Mouse (Mus musculus): ENCODE measurements around the gene Olfr764-ps1. TPM values are rescaled to one million over a fixed set of nuclear protein-coding genes. Genes with fewer than 3 reads are reported as not detected.
A peak's percentile ranks its signal among the peaks of the same experiment; 100 is the strongest.
"Not testable (repeated sequence)": the region's sequence is repeated elsewhere in the genome, so short reads cannot be mapped to it uniquely, and the experiment has no call there.

The Olfr764-ps1 gene
- not detected in 2 replicates for total RNA-seq (2014; rRNA removed)
- not detected in 2 replicates for polyA plus RNA-seq (2015; fragmentation: Nextera tagmentation; extraction: Ambion mirVana)

DNA sequence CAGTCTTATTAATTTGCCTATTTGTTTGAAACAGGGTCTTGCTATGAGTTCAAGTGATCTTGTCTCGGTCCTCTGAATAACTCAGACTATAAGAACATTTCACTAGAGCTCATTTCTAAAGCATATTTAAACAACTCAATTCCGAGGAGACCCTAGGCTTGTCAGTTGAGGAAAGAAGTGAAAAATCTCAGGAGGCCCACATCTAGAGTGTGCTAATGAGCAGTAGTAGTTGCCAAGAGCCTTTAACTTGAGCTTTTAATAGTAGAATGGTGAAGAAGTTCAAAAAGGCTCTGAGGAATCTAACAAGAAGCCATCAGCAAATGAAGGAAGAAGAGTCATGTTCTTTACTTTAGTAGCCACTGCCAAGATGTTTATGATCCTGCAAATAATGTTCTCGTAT lies at the start of gene Olfr764-ps1:
TSS of gene Olfr764-ps1 (minus strand) at position 101 of the 400 bp plus-strand sequence.
- Histone ChIP-seq H3K27ac (ENCODE audit: low read depth, low read length) (no peak within 1 kb of the TSS), H3K9ac (replicated peaks; ENCODE audit: low read length, poor library complexity, severe bottlenecking) (no peak within 1 kb of the TSS), H3K4me3 (ENCODE audit: low read depth, low read length) (no peak within 1 kb of the TSS), H3K36me3 (ENCODE audit: insufficient read depth, low read length) (no peaks in the 10 kb centered on the region), H3K4me2 (ENCODE audit: low read depth, low read length, poor library complexity, severe bottlenecking) (no peak within 1 kb of the TSS), H3K27me3 (ENCODE audit: insufficient read depth, low read length) (no peaks in the 10 kb centered on the region), H3K4me1 (ENCODE audit: insufficient read depth, low read length) (no peaks in the 10 kb centered on the region), H3K9me3 (ENCODE audit: low read length) (no peaks in the 10 kb centered on the region)
- WGBS: 74% methylated on average over 3 of the region's 3 CpGs
- no peak for DNase-seq (ENCODE audit: low spot score)
- no peak for TF ChIP-seq CTCF (IDR thresholded peaks at IDR 0.05)
- ATAC-seq (ENCODE audit: low FRiP score): no peak

DNA sequence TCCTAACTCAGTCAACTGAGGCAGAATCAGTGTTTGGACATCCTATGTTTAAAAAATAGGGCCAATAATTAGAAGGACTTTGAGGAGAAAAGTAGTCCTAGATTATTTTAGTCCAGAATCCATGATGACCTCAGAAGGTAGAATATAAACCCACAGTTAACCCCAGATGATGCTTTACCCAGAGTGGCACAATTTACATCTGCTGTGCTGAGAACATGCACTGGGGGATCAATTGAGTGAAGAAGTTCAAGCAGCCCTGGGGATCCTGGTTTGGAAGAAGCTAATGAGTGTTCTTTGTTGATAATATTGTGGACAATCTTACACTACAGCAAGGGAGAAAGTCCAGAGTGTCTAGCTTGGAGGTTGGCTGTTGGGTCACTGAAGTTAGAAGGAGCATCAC lies 43.1 kb upstream of the Olfr764-ps1 start, which contains the start of gene Olfr767:
TSS of gene Olfr767 (minus strand) at position 101 of the 400 bp plus-strand sequence.
- H3K27me3 ChIP-seq (ENCODE audit: insufficient read depth, low read length); H3K9ac ChIP-seq (replicated peaks; ENCODE audit: low read length, poor library complexity, severe bottlenecking); H3K4me1 ChIP-seq (ENCODE audit: insufficient read depth, low read length); H3K4me2 ChIP-seq (ENCODE audit: low read depth, low read length, poor library complexity, severe bottlenecking); H3K36me3 ChIP-seq (ENCODE audit: insufficient read depth, low read length); H3K9me3 ChIP-seq (ENCODE audit: low read length); H3K4me3 ChIP-seq (ENCODE audit: low read depth, low read length); ATAC-seq (ENCODE audit: low FRiP score); H3K27ac ChIP-seq (ENCODE audit: low read depth, low read length); DNase-seq (ENCODE audit: low spot score): not testable (repeated sequence)

DNA sequence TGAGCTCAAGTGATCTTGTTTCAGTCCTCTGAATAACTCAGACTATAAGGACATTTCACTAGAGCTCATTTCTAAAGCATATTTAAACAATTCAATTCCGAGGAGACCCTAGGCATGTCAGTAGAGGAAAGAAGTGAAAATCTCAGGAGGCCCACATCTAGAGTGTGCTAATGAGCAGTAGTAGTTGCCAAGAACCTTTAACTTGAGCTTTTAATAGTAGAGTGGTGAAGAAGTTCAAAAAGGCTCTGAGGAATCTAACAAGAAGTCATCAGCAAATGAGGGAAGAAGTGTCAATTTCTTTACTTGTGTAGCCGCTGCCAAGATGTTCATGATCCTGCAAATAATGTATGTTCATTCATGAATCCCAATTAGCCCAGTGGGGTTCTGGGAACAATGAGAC lies 29.2 kb upstream of the Olfr764-ps1 start, which contains the start of gene Olfr766-ps1:
TSS of gene Olfr766-ps1 (minus strand) at position 101 of the 400 bp plus-strand sequence.
- H3K9ac ChIP-seq (replicated peaks; ENCODE audit: low read length, poor library complexity, severe bottlenecking): no peak within 1 kb of the TSS
- H3K27ac ChIP-seq (ENCODE audit: low read depth, low read length): no peak within 1 kb of the TSS
- DNase-seq (ENCODE audit: low spot score) (peak; percentile 1), ATAC-seq (ENCODE audit: low FRiP score) (no peak)
- no peak within 1 kb of the TSS for H3K4me3 ChIP-seq (ENCODE audit: low read depth, low read length)
- H3K36me3 ChIP-seq (ENCODE audit: insufficient read depth, low read length): no peaks in the 10 kb centered on the region
- H3K27me3 ChIP-seq (ENCODE audit: insufficient read depth, low read length): no peaks in the 10 kb centered on the region
- no peaks in the 10 kb centered on the region for H3K9me3 ChIP-seq (ENCODE audit: low read length)
- no peak within 1 kb of the TSS for H3K4me2 ChIP-seq (ENCODE audit: low read depth, low read length, poor library complexity, severe bottlenecking)
- no peak for TF ChIP-seq CTCF (IDR thresholded peaks at IDR 0.05)
- WGBS: 76% methylated on average over 2 of the region's 2 CpGs
- no peaks in the 10 kb centered on the region for H3K4me1 ChIP-seq (ENCODE audit: insufficient read depth, low read length)

DNA sequence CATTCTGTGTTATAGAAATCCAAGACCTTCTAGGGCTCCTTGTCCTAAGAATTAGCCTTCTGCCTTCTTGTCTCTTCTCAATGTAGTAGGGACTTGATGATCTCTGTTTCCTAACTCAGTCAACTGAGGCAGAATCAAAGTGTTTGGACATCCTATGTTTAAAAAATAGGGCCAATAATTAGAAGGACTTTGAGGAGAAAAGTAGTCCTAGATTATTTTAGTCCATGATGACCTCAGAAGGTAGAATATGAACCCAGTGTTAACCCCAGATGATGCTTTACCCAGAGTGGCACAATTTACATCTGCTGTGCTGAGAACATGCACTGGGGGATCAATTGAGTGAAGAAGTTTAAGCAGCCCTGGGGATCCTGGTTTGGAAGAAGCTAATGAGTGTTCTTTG lies 10.2 kb upstream of the Olfr764-ps1 start, which contains the start of gene Olfr765:
TSS of gene Olfr765 (minus strand) at position 101 of the 400 bp plus-strand sequence.
- not testable (repeated sequence) for H3K27ac ChIP-seq (ENCODE audit: low read depth, low read length); DNase-seq (ENCODE audit: low spot score); ATAC-seq (ENCODE audit: low FRiP score); H3K27me3 ChIP-seq (ENCODE audit: insufficient read depth, low read length); H3K9ac ChIP-seq (replicated peaks; ENCODE audit: low read length, poor library complexity, severe bottlenecking); H3K4me3 ChIP-seq (ENCODE audit: low read depth, low read length); H3K36me3 ChIP-seq (ENCODE audit: insufficient read depth, low read length); H3K9me3 ChIP-seq (ENCODE audit: low read length); H3K4me1 ChIP-seq (ENCODE audit: insufficient read depth, low read length); H3K4me2 ChIP-seq (ENCODE audit: low read depth, low read length, poor library complexity, severe bottlenecking)

DNA sequence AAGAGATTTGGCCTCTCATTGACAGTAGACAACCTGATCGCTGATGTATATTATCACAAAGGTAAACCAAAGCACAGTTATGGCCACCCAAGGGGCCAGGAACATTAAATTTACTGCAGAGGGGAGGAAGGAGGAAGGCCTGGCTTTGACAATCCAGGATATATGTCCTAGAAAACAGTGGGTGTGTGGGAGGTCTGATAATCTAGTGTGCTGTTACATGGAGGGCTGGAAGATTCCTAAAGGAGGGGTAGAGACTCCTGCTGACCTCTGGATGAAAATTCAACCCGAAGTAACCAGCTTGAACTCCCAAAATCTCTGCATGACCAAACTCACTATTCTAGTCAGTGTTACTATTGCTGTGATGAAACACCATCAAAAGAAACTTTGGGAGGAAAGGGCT lies 11.4 kb downstream of the Olfr764-ps1 start:
- Histone ChIP-seq H3K4me2 (ENCODE audit: low read depth, low read length, poor library complexity, severe bottlenecking) (no peak overlapping the region), H3K9ac (replicated peaks; ENCODE audit: low read length, poor library complexity, severe bottlenecking) (no peak overlapping the region), H3K9me3 (ENCODE audit: low read length) (no peaks in the 10 kb centered on the region), H3K4me1 (ENCODE audit: insufficient read depth, low read length) (no peaks in the 10 kb centered on the region), H3K27me3 (ENCODE audit: insufficient read depth, low read length) (no peaks in the 10 kb centered on the region), H3K27ac (ENCODE audit: low read depth, low read length) (no peak overlapping the region), H3K36me3 (ENCODE audit: insufficient read depth, low read length) (no peaks in the 10 kb centered on the region), H3K4me3 (ENCODE audit: low read depth, low read length) (no peak overlapping the region)
- ATAC-seq (ENCODE audit: low FRiP score) (no peak), DNase-seq (ENCODE audit: low spot score) (no peak)
- WGBS: 81% methylated on average over 2 of the region's 2 CpGs
- TF ChIP-seq CTCF (IDR thresholded peaks at IDR 0.05): no peak

DNA sequence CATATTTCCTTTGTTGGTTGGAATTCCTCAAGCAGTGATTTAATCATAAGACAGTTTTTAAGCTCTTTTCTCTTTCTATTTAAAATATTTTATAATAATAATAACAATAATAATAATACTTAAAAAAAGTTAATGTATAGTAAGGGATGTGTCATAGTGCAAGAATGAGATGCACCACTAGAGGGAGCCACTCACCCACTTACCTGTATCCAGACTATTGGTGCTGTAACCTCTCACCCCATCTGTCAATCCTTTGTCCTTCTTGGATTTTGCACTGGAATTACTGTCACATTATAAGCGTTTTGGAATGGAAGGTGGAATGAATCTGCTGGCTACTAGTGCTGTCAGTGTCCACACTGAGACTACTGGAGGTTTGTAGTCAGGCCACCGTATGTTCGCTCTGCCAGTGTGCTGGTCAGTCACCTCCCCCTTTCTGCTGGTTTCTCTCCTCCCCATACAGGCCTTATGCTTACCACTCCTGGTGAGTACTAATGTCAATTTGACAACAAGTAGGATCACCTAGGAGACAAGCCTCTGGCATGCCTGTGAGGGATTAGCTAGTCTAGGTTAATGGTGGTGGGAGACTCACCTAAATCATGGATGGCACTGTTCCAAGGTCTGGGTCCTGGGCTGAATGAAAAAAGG lies 13.6 kb downstream of the Olfr764-ps1 start:
- Histone ChIP-seq H3K9me3 (ENCODE audit: low read length) (no peaks in the 10 kb centered on the region), H3K9ac (replicated peaks; ENCODE audit: low read length, poor library complexity, severe bottlenecking) (no peak overlapping the region), H3K27me3 (ENCODE audit: insufficient read depth, low read length) (no peaks in the 10 kb centered on the region), H3K27ac (ENCODE audit: low read depth, low read length) (no peak overlapping the region), H3K4me1 (ENCODE audit: insufficient read depth, low read length) (no peaks in the 10 kb centered on the region), H3K4me2 (ENCODE audit: low read depth, low read length, poor library complexity, severe bottlenecking) (no peak overlapping the region), H3K4me3 (ENCODE audit: low read depth, low read length) (no peak overlapping the region), H3K36me3 (ENCODE audit: insufficient read depth, low read length) (no peaks in the 10 kb centered on the region)
- peak; percentile 84 for TF ChIP-seq CTCF (IDR thresholded peaks at IDR 0.05)
- 64% methylated on average over 3 of the region's 3 CpGs for WGBS
- ATAC-seq (ENCODE audit: low FRiP score) (peak; percentile 75), DNase-seq (ENCODE audit: low spot score) (peak; percentile 76)

Data from midbrain, postnatal 0 days (tissue).